Mouse (Mus musculus) brain, adult 10 weeks (tissue): Measurements from ENCODE around the gene Lrrc4c. TPM values are rescaled to one million over a fixed set of nuclear protein-coding genes. Genes with fewer than 3 reads are reported as not detected.

Source experiments
- polyA plus RNA-seq: library from polyadenylated mRNA; stranded (reverse); fragments of 350-450 nt; fragmentation: Illumina TruSeq; extraction: RNeasy Lipid Tissue Mini Kit (QIAGEN cat#74804); gene quantifications from one replicate; pipeline ENCODE4 v1.2.3, GENCODE M21; 2015; ENCODE audit warnings: low read depth, low replicate concordance

Lrrc4c gene
- polyA plus RNA-seq, result 89.7 TPM

GRCm38 (mm10) chr2:96317387-96318299 lies at the start of gene Lrrc4c:
Lrrc4c (plus strand) TSS chr2:96318169.

